Mouse (Mus musculus) MEL (cell line): ENCODE measurements at regions not wholly inside any gene's neighbourhood (a gene's known extent, or its start where the extent isn't known, plus 50 kb on each side); places are given as distances from the start of the nearest gene placed in this dataset.

ENCODE experiments used
- DNase-seq: peaks from one replicate; pipeline ENCODE4 v3.0.0; 2011; ENCODE audit warnings: low read depth, low spot score
- H3K27ac ChIP-seq: 2 replicates; pipeline ENCODE4 v1.5.1; 2012; ENCODE audit warnings: low read depth, mild to moderate bottlenecking, control low read depth, low read length, moderate library complexity; ENCODE audit not compliant: control insufficient read depth
- H3K27me3 ChIP-seq, 2 experiments: fragments of 150-350 bp in 1 of 2; sonication (generic) in 1 of 2; 2 replicates each; pipeline ENCODE4 v1.6.1; 2012; ENCODE audit warnings: low read length in 2 of 2, mild to moderate bottlenecking in 2 of 2, improper control_type of control experiment in 1 of 2, moderate library complexity in 1 of 2; ENCODE audit not compliant: insufficient read depth in 2 of 2, control insufficient read depth in 1 of 2
- H3K36me3 ChIP-seq, 2 experiments: 2 replicates each; pipeline ENCODE4 v1.6.1; 2012 to 2014; ENCODE audit warnings: low read length in 2 of 2, improper control_type of control experiment in 1 of 2, inconsistent platforms in 1 of 2, mild to moderate bottlenecking in 1 of 2; ENCODE audit not compliant: insufficient read depth in 2 of 2, control insufficient read depth in 1 of 2
- H3K4me1 ChIP-seq, 2 experiments: fragments of 150-350 bp in 1 of 2; sonication (generic) in 1 of 2; 2 replicates each; pipeline ENCODE4 v1.6.1; 2012; ENCODE audit warnings: low read length in 2 of 2, improper control_type of control experiment in 1 of 2, mild to moderate bottlenecking in 1 of 2; ENCODE audit not compliant: insufficient read depth in 2 of 2, control insufficient read depth in 1 of 2
- H3K4me3 ChIP-seq, 2 experiments: fragments of 150-350 bp in 1 of 2; sonication (generic) in 1 of 2; 2 replicates each; pipeline ENCODE4 v1.5.1; 2012; ENCODE audit warnings: low read depth in 2 of 2, low read length in 2 of 2, mild to moderate bottlenecking in 2 of 2, moderate library complexity in 2 of 2, control low read depth in 1 of 2, improper control_type of control experiment in 1 of 2; ENCODE audit not compliant: control insufficient read depth in 1 of 2, insufficient read depth in 1 of 2
- H3K79me2 ChIP-seq: 2 replicates; pipeline ENCODE4 v1.6.1; 2012; ENCODE audit warnings: mild to moderate bottlenecking, low read length, moderate library complexity; ENCODE audit not compliant: control insufficient read depth, poor library complexity, insufficient read depth
- H3K9ac ChIP-seq: 2 replicates; pipeline ENCODE4 v1.6.1; 2012; ENCODE audit warnings: low read depth, mild to moderate bottlenecking, control low read depth, low read length, moderate library complexity; ENCODE audit not compliant: control insufficient read depth, poor library complexity, severe bottlenecking
- H3K9me3 ChIP-seq: fragments of 150-350 bp; sonication (generic); replicated peaks from 2 replicates; pipeline ENCODE4 v1.6.1; 2012; ENCODE audit warnings: mild to moderate bottlenecking, low read length, improper control_type of control experiment, moderate library complexity; ENCODE audit not compliant: insufficient read depth
- BHLHE40 ChIP-seq: IDR thresholded peaks from 2 replicates; pipeline ENCODE4 v1.6.1; 2012; ENCODE audit warnings: low read depth, mild to moderate bottlenecking, inconsistent platforms, low read length, improper control_type of control experiment, borderline replicate concordance
- CHD1 ChIP-seq: IDR thresholded peaks from 2 replicates; pipeline ENCODE4 v1.6.1; 2012; ENCODE audit warnings: low read depth, mild to moderate bottlenecking, inconsistent platforms, low read length, improper control_type of control experiment
- ELF1 ChIP-seq: IDR thresholded peaks from 2 replicates; pipeline ENCODE4 v1.6.1; 2014; ENCODE audit warnings: low read depth, mild to moderate bottlenecking, inconsistent platforms, low read length, improper control_type of control experiment, moderate library complexity
- MYC ChIP-seq: IDR thresholded peaks from 2 replicates; pipeline ENCODE4 v1.6.1; 2011; ENCODE audit warnings: low read depth, mild to moderate bottlenecking, low read length, improper control_type of control experiment, moderate library complexity
- POLR2A ChIP-seq, 2 experiments: IDR thresholded peaks; 2 replicates each; pipeline ENCODE4 v1.6.1; 2011 to 2012; ENCODE audit warnings: low read length in 2 of 2, mild to moderate bottlenecking in 2 of 2, control low read depth in 1 of 2, improper control_type of control experiment in 1 of 2, low read depth in 1 of 2, moderate library complexity in 1 of 2; ENCODE audit not compliant: control insufficient read depth in 1 of 2, insufficient read depth in 1 of 2, poor library complexity in 1 of 2
- POLR2AphosphoS2 ChIP-seq: IDR thresholded peaks from 2 replicates; pipeline ENCODE4 v1.6.1; 2011; ENCODE audit warnings: low read length, improper control_type of control experiment
- RCOR1 ChIP-seq: IDR thresholded peaks from 2 replicates; pipeline ENCODE4 v1.6.1; 2012; ENCODE audit warnings: low read depth, mild to moderate bottlenecking, inconsistent platforms, low read length, improper control_type of control experiment
- TBP ChIP-seq: IDR thresholded peaks from 2 replicates; pipeline ENCODE4 v1.8.0; 2011; ENCODE audit warnings: low read depth, low read length, improper control_type of control experiment
- ZMIZ1 ChIP-seq: IDR thresholded peaks from 2 replicates; pipeline ENCODE4 v1.6.1; 2012; ENCODE audit warnings: low read depth, mild to moderate bottlenecking, inconsistent platforms, low read length, improper control_type of control experiment, moderate library complexity

DNA sequence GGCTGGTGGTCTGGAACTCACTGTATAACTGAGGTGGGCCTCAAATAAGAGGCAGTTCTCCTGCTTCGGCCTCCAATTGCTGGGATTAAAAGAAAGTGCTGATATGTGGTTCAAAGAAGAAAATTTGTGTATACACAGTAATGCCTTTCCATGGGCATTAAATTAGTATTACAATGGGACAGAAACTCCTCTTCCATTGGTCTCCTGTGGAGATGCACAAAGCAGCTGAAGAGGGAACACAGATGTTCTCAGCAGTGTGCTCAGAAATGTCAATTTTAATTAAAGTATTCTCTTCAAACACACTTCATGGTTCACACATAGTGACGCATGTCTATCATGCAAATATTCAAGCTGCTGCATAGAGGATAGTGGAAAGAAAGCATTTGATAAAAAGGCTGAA lies 56.4 kb upstream of the Otx2 start:
- Histone ChIP-seq H3K36me3 (no peaks in the 10 kb centered on the region), H3K9ac (no peak overlapping the region)
- TF ChIP-seq TBP = no peak
- TF ChIP-seq POLR2A (IDR thresholded peaks at IDR 0.05; ENCODE audit: control insufficient read depth in 1 of 2, insufficient read depth in 1 of 2, low read depth in 1 of 2, low read length in 2 of 2, poor library complexity in 1 of 2) = no peak
- TF ChIP-seq POLR2AphosphoS2 = no peak
- TF ChIP-seq ZMIZ1 = no peak
- no peak for TF ChIP-seq RCOR1
- no peak for TF ChIP-seq ELF1
- no peak for TF ChIP-seq BHLHE40
- no peak for TF ChIP-seq MYC
- no peak for TF ChIP-seq CHD1
- TF ChIP-seq, all 39 proteins: peak for 0
- Histone ChIP-seq H3K27me3 (no peaks in the 10 kb centered on the region), H3K79me2 (no peaks in the 10 kb centered on the region), H3K27ac (no peak overlapping the region), H3K9me3 (no peaks in the 10 kb centered on the region), H3K4me1 (no peaks in the 10 kb centered on the region), H3K4me3 (no peak overlapping the region)
- no peak for DNase-seq
